Mouse (Mus musculus): ENCODE measurements around the gene Fibcd1.
A peak's percentile ranks its signal among the peaks of the same experiment; 100 is the strongest.

The Fibcd1 gene

DNA sequence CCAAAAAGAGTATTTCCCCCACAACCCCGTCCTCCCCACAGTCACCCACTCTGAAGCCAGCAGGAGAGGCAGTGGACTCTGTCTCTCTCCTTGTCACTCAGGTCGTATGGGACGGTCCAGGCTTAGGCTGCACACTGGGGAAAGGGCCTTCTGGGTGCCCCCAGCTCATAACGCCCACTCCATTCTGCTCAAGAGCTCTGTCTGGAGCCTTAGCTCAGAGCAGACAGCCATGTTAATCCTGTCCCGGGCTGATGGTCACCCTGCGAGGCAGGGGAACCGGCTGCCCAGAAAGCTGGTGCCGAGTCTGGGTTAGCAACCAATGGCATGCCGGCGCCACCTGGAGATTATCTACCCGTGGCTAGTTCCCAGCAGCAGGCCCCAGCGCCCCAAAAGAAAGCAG is 12.7 kb upstream of the Fibcd1 start:
- DNase-seq (ENCODE audit: low read depth, low spot score), result no peak

DNA sequence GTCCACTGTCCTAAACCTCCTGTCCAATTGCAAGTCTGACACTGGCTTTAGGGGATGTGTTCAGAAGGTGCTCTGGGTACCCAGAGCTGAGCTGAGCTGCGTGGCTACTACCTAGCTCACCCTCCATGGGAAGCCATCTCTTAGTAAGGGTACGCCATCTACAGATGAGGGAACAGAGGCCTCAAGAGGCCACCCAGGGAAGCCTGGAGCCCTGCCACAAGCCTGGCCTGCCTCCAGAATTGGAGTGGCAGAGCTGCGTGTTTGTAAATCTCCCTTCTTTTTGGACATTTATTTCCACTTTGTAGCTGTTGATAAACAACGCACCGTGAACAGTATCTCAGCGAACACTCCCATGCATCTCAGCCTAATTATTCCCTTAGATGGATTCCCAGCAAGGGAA is 11.4 kb upstream of the Fibcd1 start:
- DNase-seq (ENCODE audit: low read depth, low spot score), result no peak

DNA sequence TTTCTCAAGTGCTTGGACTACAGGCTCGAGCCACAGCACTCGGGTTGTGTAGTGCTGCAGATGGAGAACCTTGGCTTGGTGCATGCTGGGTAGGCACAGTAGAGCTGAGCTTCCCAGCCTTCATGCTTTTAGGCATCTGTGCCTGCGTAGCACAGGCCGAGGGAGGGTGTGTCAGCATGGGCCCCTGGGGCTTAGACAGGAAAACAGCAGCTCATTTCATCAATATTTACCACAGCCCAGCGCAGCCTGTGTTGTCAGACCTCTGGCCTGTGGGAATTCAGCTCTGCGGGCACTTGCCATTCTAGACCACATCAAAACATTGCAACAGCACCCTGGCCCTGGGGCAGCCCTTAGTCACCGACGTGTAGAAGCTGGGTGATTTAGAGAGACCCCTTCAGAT is 10.2 kb upstream of the Fibcd1 start:
- no peak for DNase-seq (ENCODE audit: low read depth, low spot score)

DNA sequence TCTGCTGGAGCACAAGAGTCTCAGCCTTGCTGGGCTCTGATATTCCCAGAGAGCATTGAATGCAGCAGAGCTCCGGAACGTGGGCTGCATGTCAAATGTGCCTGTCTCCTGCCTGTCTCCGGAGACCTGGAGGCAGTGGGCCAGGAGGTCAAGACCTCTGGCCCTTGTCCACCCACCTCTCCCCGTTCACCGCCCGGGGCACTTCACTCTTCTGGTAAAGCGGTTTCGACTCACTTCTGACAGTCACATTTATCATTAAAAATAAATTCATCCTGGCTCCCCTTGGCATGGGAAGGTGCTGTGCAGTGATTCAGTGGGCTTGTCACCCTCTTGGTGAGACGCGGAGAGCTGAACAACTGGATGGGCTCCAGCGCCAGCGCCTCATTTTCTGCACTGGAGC is 4.3 kb upstream of the Fibcd1 start:
- no peak for DNase-seq (ENCODE audit: low read depth, low spot score)

DNA sequence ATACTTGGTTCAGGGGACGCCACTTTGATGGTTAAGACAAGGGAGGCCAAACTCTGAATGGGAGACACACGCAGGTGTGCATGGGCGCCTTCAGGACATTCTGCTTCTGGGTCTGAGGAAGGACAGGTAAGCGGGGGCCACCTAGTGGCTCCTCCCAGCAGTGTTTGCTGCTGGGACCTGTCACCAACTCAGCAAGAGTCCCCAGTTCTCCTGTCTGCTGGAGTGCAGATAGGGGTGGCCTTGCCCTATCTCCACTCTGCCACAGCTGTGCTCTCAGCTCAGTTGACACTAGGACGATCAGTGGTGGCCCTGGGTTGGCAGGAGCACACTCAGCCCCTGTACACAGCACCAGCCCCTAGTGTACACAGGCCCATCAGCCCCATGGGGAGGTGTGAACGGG is 2.1 kb upstream of the Fibcd1 start:
- DNase-seq (ENCODE audit: low read depth, low spot score), result no peak

DNA sequence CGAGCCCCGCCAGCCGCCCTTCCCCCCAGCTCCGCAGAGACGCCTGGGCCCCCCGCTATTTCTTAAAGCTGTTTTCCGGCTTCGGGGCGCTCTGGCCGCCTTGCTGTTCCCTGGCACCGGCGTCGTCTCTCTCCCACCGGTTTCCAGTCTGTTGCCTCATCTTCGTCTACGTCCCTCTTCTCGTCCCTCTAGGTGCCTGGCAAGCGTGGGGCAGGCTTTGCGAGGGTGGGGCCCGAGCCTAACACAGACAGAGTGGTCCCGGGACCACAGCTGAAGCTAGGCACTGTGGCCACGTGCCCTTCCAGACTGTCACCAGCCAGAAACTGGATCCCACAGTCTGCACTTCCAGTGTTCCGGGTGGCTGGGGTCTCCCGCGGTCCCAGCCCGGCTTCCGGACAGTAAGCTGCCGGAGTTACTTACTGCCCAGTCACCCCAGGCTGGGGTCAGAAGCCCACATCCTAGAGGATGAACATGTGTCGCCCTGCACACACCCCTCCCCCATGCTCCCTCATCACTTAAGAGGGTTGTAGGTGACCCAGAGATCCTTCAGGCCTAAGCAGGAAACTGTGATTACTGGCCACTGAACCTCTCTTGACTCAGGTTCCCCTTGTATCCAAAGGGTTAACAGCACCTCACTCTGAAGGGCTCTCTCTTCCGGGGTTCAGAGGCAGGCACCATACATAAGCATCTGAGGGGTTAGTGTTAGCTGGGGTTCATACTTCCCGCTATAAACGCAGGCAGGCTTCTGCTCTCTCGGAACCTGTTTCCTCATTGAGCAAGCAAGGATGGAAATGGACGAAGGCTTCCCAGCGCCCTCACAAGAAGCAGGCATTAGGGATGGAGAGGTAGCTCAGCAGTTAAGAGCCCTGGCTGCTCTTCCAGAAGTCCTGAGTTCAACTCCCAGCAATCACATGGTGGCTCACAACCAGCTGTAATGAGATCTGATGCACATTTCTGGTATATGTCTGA is 1.2 kb upstream of the Fibcd1 start:
- DNase-seq (ENCODE audit: low read depth, low spot score), result no peak

DNA sequence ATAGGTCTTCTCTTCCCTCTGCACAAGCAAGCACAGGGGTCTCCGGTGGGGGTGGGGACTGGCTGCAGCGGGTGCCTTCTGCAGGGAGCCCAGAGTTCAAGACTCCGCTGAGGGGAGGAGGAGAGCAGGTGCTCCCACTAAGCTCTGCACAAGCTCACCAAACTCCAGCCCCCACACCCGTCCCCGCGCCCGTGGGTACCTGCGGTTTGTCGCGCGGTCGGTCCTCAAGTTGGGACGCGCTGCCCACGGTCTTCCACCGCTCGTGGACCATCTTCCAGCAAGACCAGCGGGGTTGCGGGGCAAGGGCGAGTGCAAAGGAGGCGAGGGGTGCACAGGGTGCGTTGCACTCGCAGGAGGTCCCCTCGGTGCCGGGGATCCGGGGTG is 301 bp downstream of the Fibcd1 start:
- no peak for DNase-seq (ENCODE audit: low read depth, low spot score)

DNA sequence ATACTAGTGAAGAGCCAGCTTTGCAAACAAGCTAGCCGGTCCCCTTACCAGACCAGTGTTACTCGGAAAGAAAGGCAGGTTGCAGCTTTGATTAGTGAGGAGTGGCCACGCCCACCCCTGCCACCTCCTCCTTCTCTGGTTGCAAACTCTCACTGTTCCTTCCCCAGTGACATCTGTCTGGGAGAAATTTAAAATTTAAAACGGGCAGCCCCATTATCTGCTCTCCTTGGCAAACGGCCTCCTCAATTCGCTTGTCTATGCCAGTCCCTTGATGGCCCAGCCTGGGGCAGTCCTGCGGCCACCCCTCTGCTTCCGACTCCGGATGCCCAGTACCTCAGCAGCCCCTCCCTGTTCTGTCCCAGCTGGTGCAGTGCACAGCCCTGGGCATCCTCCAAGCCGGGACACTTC is 1.1 kb downstream of the Fibcd1 start:
- no peak for DNase-seq (ENCODE audit: low read depth, low spot score)

DNA sequence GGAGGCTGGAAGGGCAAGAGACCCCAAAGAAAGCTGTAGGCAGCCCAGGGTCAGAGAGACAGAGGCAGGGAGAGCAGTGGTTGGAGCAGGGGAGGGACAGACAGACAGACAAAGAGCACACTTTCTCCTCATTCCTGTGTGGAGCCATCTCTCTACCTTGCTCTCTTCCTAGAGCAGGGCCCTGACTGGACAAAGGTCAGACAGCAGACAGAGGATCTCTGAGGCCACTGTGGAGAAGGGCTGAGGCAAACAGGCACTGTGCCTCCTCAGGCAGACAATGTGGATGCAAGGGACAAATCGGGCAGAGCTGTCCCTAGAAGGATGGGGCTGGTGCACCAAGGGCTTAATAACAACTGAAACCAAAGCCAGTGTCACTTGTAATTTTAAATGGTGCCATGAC is 6.9 kb downstream of the Fibcd1 start:
- no peak for DNase-seq (ENCODE audit: low read depth, low spot score)

DNA sequence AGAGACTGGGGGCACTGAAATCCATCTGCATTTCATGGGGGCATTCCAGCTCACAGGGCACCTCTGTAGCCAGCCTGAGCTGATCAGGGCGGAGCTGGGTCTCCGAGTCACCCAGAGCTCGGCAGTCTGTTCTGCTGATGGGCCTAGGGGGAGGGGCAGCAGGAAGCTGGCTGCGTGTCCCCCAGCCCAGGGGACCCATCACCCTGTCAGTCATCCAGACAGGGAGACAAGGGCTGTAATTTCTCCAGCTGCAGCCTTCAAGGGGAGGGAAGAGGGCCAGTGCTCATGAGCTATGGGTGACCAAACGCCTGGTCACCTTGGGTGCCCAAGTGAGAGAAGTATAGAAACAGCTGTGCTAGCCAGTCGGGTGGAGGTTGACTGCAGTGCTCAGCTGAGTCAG is 8.8 kb downstream of the Fibcd1 start:
- DNase-seq (ENCODE audit: low read depth, low spot score), result no peak

DNA sequence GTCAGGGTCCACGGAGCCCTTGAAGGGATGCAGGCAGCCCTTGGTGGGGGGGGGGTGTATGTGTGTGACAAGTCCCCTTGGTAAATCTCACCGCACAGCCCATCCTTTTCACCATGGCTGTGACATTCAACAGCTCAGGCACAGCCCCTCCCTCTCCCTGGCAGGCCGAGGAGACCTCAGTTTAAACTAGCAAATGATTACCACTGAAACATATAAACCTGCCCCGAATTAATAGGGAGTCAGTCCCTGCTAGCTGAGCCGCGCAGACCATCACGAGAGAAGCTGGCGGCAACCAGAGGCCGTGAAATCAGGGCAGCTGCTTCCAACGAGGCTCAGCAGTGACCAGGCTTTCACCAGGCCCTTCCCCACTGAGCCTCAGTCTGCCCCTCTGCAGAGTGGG is 9.7 kb downstream of the Fibcd1 start:
- DNase-seq (ENCODE audit: low read depth, low spot score), result no peak

DNA sequence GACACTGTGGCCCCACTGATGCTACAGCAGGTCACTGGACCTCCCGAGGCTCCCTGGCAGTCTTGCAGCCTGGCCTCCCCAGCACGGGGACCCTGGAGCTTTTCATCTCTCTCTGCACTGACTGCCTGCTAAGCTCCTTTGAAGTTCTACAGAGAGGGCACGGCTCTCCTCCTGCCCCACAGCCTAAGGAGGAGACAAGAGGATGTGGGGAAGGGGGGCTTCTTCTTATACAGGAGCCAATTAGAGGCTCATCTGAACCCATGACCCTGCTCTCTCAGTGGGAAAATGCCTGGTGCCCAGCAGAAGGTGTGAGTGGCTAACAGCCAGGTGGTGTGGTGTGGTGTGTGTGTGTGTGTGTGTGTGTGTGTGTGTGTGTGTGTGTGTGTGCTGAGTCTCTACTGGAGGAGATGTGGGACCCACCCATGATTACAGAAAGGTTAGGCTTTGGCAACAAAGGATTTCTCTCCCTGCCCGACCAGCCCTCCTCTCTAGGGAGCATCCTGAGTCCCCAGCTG is 17.4 kb downstream of the Fibcd1 start:
- no peak for DNase-seq (ENCODE audit: low read depth, low spot score)

DNA sequence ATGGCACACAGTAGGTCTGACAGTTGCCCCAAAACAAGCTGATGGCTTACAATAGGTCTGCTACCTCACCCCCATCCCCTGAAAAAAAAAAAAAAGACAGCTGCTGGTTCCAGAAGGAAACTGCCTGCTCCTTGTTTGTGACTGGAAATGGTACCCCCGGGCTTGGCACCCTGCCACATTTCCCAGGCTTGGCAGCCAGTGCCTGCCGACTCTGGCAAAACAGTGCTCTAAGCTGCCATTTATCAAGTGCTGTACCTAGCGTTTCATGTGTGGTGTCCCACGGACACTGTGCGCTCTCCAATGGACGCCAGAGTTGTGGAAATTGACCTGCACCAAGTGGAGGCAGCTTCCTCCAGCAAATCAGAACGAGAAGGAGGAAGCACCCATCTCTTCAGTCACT is 17.9 kb downstream of the Fibcd1 start:
- no peak for DNase-seq (ENCODE audit: low read depth, low spot score)

DNA sequence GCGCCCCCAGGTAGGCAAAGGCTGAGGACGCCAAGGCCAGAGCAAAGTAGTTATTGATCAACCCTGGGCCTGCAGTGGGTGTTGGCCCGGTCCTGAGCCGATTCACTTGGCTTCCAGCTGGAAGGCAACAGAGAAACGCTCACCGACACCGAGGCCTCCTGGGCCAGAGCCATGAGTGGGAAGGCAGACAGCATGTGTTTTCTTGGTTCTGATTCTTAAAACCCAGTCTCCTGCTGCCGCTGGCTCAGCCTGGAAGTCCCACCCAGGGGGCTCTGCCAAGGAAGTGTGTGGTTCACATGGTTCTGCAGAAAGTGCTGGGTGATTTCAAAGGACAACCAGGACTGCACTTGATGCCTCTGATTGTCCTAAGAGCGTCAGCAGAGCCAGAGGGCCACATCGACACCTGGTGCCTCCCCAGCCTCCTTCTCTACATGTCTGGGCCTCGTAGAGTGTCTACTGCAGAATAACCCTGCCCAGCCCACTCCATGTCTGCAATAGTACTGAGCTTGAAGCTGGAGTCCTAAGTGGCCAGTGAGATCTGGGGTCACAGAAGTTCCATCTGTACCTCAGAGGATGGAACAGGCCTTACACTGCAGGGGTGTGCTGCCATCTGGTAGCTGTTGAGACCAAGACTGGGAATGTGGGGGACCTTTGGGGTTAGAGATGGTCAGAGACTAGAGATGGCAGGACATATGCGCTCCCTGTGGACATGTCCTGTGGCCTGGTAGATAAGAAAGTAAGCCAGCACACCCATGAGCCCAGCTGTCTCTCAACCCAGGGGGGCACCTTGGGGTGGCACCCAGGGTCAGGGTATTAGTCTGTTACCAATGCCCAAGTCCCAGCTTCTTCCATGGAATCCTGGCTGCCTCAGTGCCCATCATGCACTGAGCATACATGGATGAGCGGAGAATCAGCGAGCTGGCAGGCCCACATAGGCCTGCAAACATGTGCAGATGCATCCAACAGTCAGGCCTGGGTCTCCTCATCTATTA is 19.4 kb downstream of the Fibcd1 start:
- DNase-seq (ENCODE audit: low read depth, low spot score), result no peak

DNA sequence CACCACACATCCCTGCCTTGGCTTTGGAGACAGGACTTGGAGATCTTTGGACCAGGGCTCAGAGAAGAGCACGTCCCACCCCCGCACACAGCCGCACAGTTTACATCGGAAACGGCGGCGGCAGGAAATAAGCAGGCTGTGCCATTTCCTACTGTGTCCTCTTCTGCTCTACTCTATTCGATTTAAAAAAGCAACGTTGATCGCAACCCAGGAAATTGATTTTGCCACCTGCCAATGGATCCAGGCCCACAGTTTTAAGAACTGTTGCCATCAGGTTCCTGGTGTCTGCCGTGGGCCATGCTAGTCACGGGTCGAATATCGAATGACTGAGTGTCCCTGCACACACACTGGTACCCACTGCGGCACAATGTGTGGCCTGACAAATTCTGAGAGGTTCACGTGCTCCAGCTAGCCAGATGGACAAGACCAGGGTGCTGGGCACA is 20.3 kb downstream of the Fibcd1 start:
- DNase-seq (ENCODE audit: low read depth, low spot score), result no peak

DNA sequence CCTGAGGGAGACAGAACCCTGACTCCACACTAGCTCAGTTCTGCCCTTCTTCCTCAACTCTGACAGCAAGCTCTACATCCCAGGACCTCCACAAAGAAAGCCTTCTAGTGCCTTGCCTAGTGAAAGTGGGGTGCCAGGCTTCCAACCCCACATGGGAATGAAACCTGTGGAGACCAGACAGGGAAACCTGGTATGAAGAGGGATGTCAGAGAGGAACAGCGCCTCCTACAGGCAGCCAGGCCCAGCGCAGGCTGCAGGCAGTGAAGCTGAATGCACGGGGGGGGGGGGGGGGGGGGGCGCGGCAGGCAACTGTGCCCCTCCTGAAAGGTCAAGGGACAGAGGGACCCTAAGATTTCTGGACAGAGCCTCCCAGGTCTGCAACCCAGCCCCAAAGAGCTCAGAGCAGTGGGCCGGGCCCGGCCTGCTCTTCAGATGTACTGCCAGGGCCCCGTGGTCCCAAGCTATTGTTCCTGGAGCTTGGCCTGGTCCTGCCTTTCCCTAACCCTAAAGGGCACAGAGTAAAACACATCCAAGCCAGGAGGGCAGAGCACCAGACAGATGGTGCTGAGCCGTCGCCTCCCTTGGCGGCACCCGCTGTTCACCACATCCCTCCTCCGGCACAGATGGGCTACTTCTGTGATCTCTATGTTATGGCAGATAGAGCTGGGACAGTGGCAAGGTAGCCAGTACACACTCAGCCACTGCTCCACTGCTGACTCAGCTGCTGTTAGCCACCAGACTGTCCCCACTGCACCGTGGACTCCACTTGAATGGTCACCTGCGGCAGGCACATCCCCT is 21.7 kb downstream of the Fibcd1 start:
- no peak for DNase-seq (ENCODE audit: low read depth, low spot score)

DNA sequence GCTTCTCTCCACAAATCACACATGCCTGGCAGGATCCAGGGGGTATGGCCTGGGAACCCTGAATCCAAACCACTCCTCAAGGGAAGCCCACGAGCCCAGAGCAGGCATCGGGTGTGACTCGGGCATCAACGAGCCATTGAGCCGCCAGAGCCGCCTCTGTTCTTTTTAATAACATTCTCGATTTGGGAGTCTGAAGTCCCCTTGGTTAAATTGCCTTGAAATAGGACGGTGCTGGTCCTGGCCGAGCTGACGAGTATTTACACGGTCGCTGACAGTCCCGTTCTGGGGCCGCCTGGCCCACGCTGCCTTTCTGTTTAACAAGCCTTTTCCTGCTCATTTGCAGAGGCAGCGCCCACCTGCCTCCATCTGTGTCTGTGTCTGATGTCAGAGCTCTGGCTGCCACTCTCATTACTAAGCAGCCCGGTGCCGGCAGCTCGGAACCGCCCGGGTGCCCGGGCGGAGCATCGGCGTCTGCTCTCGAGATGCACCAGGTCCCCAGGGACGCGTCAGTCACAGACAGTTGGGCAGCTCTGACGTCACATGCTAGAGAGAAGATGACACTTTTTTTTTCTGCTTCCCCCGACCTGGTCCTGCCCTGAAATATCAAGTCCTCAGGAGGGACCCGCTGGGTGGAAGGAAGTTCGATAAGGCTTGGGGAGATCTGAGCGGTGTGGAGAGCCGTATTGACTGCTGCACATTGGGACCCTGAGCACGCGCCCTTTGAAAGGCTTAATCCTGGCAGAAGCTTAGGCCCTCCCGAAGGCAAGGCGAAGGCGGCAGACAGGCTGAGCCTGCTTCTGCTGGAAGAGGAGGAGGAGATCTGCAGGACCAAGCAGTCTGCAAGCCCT is 23.1 kb downstream of the Fibcd1 start:
- DNase-seq (ENCODE audit: low read depth, low spot score), result no peak

DNA sequence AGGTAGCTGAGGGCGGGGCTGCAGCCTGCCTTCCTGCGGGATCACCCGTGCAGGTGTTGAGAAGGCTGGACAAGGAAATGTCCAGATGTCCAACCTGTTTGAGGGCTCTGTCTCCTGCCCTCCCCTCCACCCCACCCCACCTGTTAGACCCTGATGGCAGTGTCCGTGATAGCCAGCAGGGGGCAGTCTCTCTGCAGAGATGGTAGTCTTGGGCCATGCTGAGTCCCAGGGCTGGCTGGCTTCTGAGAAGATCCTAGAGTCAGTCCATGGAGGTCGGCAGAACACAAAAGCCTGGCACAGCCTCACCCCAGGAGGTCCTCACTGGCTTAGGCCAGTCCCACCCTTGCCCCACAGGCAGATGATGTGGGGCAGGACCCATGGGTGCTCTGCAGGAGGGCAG is 30.4 kb downstream of the Fibcd1 start:
- DNase-seq (ENCODE audit: low read depth, low spot score), result peak; percentile 13

DNA sequence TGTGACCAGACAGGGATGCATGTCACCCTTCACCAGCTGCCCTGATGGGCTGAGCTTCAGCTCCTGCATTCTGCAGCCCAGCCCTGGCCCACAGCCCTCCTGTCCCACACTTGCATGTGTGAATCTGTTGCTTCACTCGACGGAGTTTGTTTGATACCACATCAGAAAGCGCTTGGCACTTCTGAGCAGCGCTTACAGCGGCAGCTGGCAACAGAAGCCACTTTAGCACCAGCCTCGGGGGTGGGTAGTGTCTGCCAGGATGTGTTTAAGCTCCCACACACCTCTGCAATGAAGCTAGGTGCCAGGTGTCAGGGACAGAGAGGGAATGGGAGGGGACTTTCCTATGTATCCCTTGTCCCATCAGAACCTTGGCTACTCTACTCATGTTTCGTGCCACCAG is 31.1 kb downstream of the Fibcd1 start:
- DNase-seq (ENCODE audit: low read depth, low spot score), result no peak

DNA sequence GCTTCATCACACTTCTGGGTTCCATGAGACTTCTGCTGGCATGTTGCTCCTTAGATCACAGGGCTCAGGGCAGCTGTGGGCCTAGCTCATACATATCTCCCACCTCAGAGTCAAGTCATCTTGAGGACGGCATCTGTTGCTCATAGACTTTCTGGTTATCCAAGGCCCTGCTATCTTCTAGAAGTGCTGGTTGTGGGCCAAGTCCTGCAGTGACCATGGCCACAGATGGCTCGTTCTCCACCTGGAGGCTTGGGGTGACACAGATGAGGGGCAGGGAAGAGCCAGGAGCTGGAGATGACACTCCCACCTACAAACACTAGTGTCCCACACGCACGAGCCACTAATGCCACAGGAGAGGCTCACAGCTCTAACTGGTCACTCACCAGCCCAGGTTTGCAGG is 32.2 kb downstream of the Fibcd1 start:
- DNase-seq (ENCODE audit: low read depth, low spot score), result no peak
